Mouse (Mus musculus) myocyte (in vitro differentiated cells): Measurements from ENCODE around the gene Ltbp1.

Source experiments
- MAX ChIP-seq: IDR thresholded peaks from one replicate; pipeline ENCODE4 v1.6.1; 2011; ENCODE audit warnings: low read depth, mild to moderate bottlenecking, control low read depth
- POLR2A ChIP-seq: IDR thresholded peaks from one replicate; pipeline ENCODE4 v1.6.1; 2011; ENCODE audit warnings: low read depth, mild to moderate bottlenecking, control low read depth, moderate library complexity; ENCODE audit not compliant: insufficient read length
- POLR2AphosphoS2 ChIP-seq: IDR thresholded peaks from one replicate; pipeline ENCODE4 v1.6.1; 2011; ENCODE audit warnings: low read depth, control low read depth; ENCODE audit not compliant: insufficient read length

DNA sequence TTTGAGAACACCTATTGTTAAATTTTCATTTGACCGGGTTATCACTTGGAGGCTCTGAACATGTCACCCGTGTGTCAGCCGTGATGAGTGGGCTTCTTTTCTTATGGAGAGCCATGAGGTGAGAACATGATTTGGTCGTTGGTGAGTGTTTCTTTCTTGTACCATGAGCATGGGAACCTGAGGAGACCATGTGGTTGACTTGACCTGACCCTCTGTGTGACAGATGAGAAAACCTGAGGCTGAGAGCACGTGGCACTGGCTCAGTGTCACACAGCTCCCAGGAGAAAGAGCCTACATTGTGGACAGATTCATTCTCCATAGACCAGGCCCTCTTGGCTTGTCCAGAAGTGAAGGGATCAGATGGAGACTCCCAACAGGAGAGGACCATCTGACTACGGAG lies 31.5 kb downstream of the Ltbp1 start:
- TF ChIP-seq MAX (no peak), POLR2A (no peak), POLR2AphosphoS2 (no peak)
